Mouse (Mus musculus) hematopoietic multipotent progenitor cell, adult 10-12 weeks (in vitro differentiated cells): ENCODE results near the gene Wfdc3. TPM values are rescaled to one million over a fixed set of nuclear protein-coding genes. Genes with fewer than 3 reads are reported as not detected.

Source experiments
- polyA plus RNA-seq: library from polyadenylated mRNA; stranded (reverse); fragments of >175 nt; gene quantifications from 2 replicates; pipeline ENCODE4 v1.2.3, GENCODE M21; 2012; ENCODE audit warnings: low replicate concordance

Gene Wfdc3
- polyA plus RNA-seq = not detected in 2 replicates

GRCm38 (mm10) chr2:164745843-164746479, at the start of gene Wfdc3, which contains the start of gene Dnttip1:
Gene Wfdc3 (minus strand): TSS chr2:164745931.
Gene Dnttip1 (plus strand): TSS chr2:164745983.

GRCm38 (mm10) chr2:164785481-164786387, 40.0 kb upstream of the Wfdc3 start, which contains the start of gene Snx21:
Gene Snx21 (plus strand): TSS chr2:164785823.

GRCm38 (mm10) chr2:164779481-164780086, 33.9 kb upstream of the Wfdc3 start, which contains the start of gene Tnnc2:
Gene Tnnc2 (minus strand): TSS chr2:164779967.

GRCm38 (mm10) chr2:164769258-164770037, 23.7 kb upstream of the Wfdc3 start, which contains the start of gene Ube2c:
Gene Ube2c (plus strand): TSS chr2:164769898.

GRCm38 (mm10) chr2:164715005-164715404, 30.7 kb downstream of the Wfdc3 start, which contains the start of gene Spint5:
Gene Spint5 (plus strand): TSS chr2:164715305.

GRCm38 (mm10) chr2:164698201-164698600, 47.5 kb downstream of the Wfdc3 start, which contains the start of gene Spint4:
Gene Spint4 (plus strand): TSS chr2:164698501.

GRCm38 (mm10) chr2:164684807-164685206, 60.9 kb downstream of the Wfdc3 start, which contains the start of gene Wfdc13:
Gene Wfdc13 (plus strand): TSS chr2:164685107.

Other genes with a start within 250 kb of the Wfdc3 start
- 111 and 192 TPM in 2 replicates for gene Pigt, start 248.4 kb downstream of the Wfdc3 start, polyA plus RNA-seq
- not detected in 2 replicates for gene Wfdc2, start 183.5 kb downstream of the Wfdc3 start, polyA plus RNA-seq
- gene Spint3, start 172.5 kb downstream of the Wfdc3 start, polyA plus RNA-seq = not detected in 2 replicates
- not detected in 2 replicates for gene Wfdc6a, start 160.5 kb downstream of the Wfdc3 start, polyA plus RNA-seq
- not detected in 2 replicates for gene Eppin, start 152.3 kb downstream of the Wfdc3 start, polyA plus RNA-seq
- gene Wfdc6b, start 132.4 kb downstream of the Wfdc3 start, polyA plus RNA-seq = not detected in 2 replicates
- 0.04 TPM in 1 of 2 replicates, not detected in the other for gene Wfdc8, start 132.3 kb downstream of the Wfdc3 start, polyA plus RNA-seq
- not detected in 2 replicates for gene Wfdc16, start 107.1 kb downstream of the Wfdc3 start, polyA plus RNA-seq
- gene Wfdc10, start 89.9 kb downstream of the Wfdc3 start, polyA plus RNA-seq = not detected in 2 replicates
- not detected in 2 replicates for gene Wfdc9, start 89.3 kb downstream of the Wfdc3 start, polyA plus RNA-seq
- not detected in 2 replicates for gene Wfdc11, start 71.8 kb downstream of the Wfdc3 start, polyA plus RNA-seq
- not detected in 2 replicates for gene Wfdc13, start 60.8 kb downstream of the Wfdc3 start, polyA plus RNA-seq
- gene Spint4, start 47.4 kb downstream of the Wfdc3 start, polyA plus RNA-seq = not detected in 2 replicates
- gene Spint5, start 30.6 kb downstream of the Wfdc3 start, polyA plus RNA-seq = not detected in 2 replicates
- gene Dnttip1, start 52 bp upstream of the Wfdc3 start, polyA plus RNA-seq = 50.1 and 129 TPM in 2 replicates
- 21.9 and 41.7 TPM in 2 replicates for gene Ube2c, start 24.0 kb upstream of the Wfdc3 start, polyA plus RNA-seq
- gene Tnnc2, start 34.0 kb upstream of the Wfdc3 start, polyA plus RNA-seq = 0.18 TPM in 1 of 2 replicates, not detected in the other
- gene Snx21, start 39.9 kb upstream of the Wfdc3 start, polyA plus RNA-seq = 6.8 and 12.4 TPM in 2 replicates
- 16.4 and 60.9 TPM in 2 replicates for gene Acot8, start 59.0 kb upstream of the Wfdc3 start, polyA plus RNA-seq
- gene Zswim3, start 59.2 kb upstream of the Wfdc3 start, polyA plus RNA-seq = 1.6 and 1.9 TPM in 2 replicates
- 23.3 and 24.2 TPM in 2 replicates for gene Zswim1, start 76.8 kb upstream of the Wfdc3 start, polyA plus RNA-seq
- 0.93 TPM in 1 of 2 replicates, not detected in the other for gene Spata25, start 82.6 kb upstream of the Wfdc3 start, polyA plus RNA-seq
- 86.1 and 549 TPM in 2 replicates for gene Ctsa, start 86.9 kb upstream of the Wfdc3 start, polyA plus RNA-seq
- gene Neurl2, start 87.5 kb upstream of the Wfdc3 start, polyA plus RNA-seq = 11.3 and 15.6 TPM in 2 replicates
- 47.5 and 54.7 TPM in 2 replicates for gene Pltp, start 111.8 kb upstream of the Wfdc3 start, polyA plus RNA-seq
- gene Pcif1, start 133.4 kb upstream of the Wfdc3 start, polyA plus RNA-seq = 102 and 104 TPM in 2 replicates
- 53.1 and 93.7 TPM in 2 replicates for gene Zfp335, start 165.8 kb upstream of the Wfdc3 start, polyA plus RNA-seq
- 36.0 and 103 TPM in 2 replicates for gene Mmp9, start 194.8 kb upstream of the Wfdc3 start, polyA plus RNA-seq
- 0.58 and 2.7 TPM in 2 replicates for gene Slc12a5, start 214.9 kb upstream of the Wfdc3 start, polyA plus RNA-seq